Mouse (Mus musculus) ES-Bruce4 (cell line): ENCODE results near the gene Cfap43. TPM values are rescaled to one million over a fixed set of nuclear protein-coding genes. Genes with fewer than 3 reads are reported as not detected.
A peak's percentile ranks its signal among the peaks of the same experiment; 100 is the strongest.

Experiments
- H3K27ac ChIP-seq: 2 replicates; pipeline ENCODE4 v1.5.1; 2012; ENCODE audit warnings: low read length, inconsistent platforms; ENCODE audit not compliant: insufficient read depth
- H3K27me3 ChIP-seq: 2 replicates; pipeline ENCODE4 v1.6.1; 2012; ENCODE audit warnings: mild to moderate bottlenecking, low read length, inconsistent platforms; ENCODE audit not compliant: control insufficient read depth, poor library complexity, insufficient read depth, severe bottlenecking
- H3K36me3 ChIP-seq: 2 replicates; pipeline ENCODE4 v1.6.1; 2012; ENCODE audit warnings: inconsistent platforms, mild to moderate bottlenecking, low read length, moderate library complexity; ENCODE audit not compliant: control insufficient read depth, poor library complexity, insufficient read depth, severe bottlenecking
- H3K4me1 ChIP-seq: one replicate; pipeline ENCODE4 v1.8.1; 2011; ENCODE audit warnings: low read length; ENCODE audit not compliant: control insufficient read depth, insufficient read depth
- H3K4me3 ChIP-seq: 2 replicates; pipeline ENCODE4 v1.5.1; 2011; ENCODE audit warnings: low read depth, mild to moderate bottlenecking, low read length
- H3K9ac ChIP-seq: 2 replicates; pipeline ENCODE4 v1.6.1; 2012; ENCODE audit warnings: low read depth, mild to moderate bottlenecking, inconsistent platforms; ENCODE audit not compliant: poor library complexity, severe bottlenecking
- H3K9me3 ChIP-seq: replicated peaks from 2 replicates; pipeline ENCODE4 v1.6.1; 2012; ENCODE audit warnings: mild to moderate bottlenecking, low read length, inconsistent platforms; ENCODE audit not compliant: control insufficient read depth, poor library complexity, insufficient read depth, severe bottlenecking
- CTCF ChIP-seq: IDR thresholded peaks from one replicate; pipeline ENCODE4 v1.8.1; 2011; ENCODE audit warnings: low read depth, low read length
- EP300 ChIP-seq: IDR thresholded peaks from 2 replicates; pipeline ENCODE4 v1.6.1; 2011; ENCODE audit warnings: low read depth, low read length; ENCODE audit not compliant: insufficient read depth
- POLR2A ChIP-seq: IDR thresholded peaks from one replicate; pipeline ENCODE4 v1.8.1; 2011; ENCODE audit warnings: low read length; ENCODE audit not compliant: insufficient read depth
- polyA plus RNA-seq: library from polyadenylated mRNA; stranded (reverse); fragments of >200 nt; gene quantifications from 2 replicates; pipeline ENCODE4 v1.2.4, GENCODE M21; 2011; ENCODE audit warnings: low read depth; ENCODE audit not compliant: missing spikeins, insufficient read depth, insufficient read length

The Cfap43 gene
- polyA plus RNA-seq, 1 experiment: 10.4 TPM

GRCm38 (mm10) chr19:47837527-47837901, 81.6 kb downstream of the Cfap43 start:
- H3K36me3 ChIP-seq: no peaks in the 10 kb centered on the region
- peak overlapping the region; percentile 75 for H3K4me3 ChIP-seq
- H3K27me3 ChIP-seq: no peaks in the 10 kb centered on the region
- no peaks in the 10 kb centered on the region for H3K9me3 ChIP-seq
- H3K4me1 ChIP-seq: peaks cover 2% of the 10 kb centered on the region
- no peak for TF ChIP-seq EP300
- TF ChIP-seq CTCF: no peak
- TF ChIP-seq POLR2A: no peak
- peak overlapping the region; percentile 81 for H3K9ac ChIP-seq
- H3K27ac ChIP-seq: no peak overlapping the region

DNA sequence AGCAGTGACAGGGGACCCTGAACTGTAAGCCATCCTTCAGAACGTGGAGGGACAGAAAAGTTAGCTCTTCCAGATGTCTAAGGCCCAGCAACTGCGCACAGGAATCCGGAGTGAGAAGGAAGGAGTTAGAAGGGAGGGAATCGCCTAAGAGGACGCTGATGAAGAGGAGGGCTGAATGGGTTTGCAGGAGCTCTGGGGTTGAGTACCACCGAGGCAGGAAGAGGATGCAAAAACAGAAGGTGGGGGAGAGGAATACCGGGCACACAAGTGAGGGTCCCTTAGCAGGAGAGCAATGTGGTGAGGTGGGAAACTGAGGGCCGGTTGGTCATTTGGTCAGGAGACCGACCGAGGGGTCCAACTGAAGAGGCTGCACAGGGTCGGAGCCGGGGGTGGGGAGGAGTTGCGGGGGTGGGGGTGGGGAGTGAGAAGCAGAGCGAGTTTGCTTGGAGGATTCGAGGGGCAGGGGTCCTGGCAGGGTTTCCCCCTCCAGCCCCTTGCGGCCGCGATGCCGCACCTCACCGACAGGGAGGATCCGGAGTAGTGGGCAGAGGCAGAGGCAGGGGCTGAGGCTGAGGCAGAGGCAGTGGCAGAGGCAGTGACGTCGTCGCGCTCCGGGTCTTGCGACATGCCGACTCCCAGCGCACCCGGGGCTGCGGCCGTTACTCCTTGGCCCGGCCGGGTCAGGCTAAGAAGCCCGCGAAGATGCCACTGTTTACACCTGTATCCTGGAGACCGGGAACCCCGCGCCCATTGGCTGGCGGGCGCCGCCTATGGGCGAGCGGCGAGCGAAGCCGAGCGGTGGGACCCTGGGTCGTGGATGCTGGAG, 82.2 kb downstream of the Cfap43 start:
- peak overlapping the region; percentile 81 for H3K9ac ChIP-seq
- H3K9me3 ChIP-seq: no peaks in the 10 kb centered on the region
- peaks cover 2% of the 10 kb centered on the region for H3K4me1 ChIP-seq
- H3K27ac ChIP-seq: no peak overlapping the region
- H3K4me3 ChIP-seq: peak overlapping the region; percentile 88
- no peaks in the 10 kb centered on the region for H3K27me3 ChIP-seq
- TF ChIP-seq EP300: 0 out of 2 replicates have a peak, but pooled peaks have one; percentile 23
- peak; percentile 36 for TF ChIP-seq CTCF
- TF ChIP-seq POLR2A: no peak
- no peaks in the 10 kb centered on the region for H3K36me3 ChIP-seq

DNA sequence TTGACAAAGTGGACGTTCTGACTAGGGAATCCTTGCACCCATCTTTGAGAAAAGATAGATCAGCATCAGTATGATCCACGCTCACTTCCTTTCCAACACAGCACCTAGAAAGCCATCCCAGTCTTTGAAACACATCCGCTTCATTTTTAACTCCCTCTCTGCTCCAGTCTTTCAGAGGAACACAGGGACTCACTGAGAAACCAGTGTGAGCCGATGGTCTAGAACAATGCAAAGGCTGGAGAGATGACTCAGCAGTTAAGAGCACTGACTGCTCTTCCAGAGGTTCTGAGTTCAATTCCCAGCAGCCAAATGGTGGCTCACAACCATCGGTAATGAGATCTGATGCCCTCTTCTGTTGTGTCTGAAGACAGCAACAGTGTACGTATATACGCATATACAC, 83.3 kb downstream of the Cfap43 start:
- TF ChIP-seq CTCF: no peak
- TF ChIP-seq POLR2A: no peak
- no peak for TF ChIP-seq EP300
- Histone ChIP-seq H3K36me3 (no peaks in the 10 kb centered on the region), H3K27me3 (no peaks in the 10 kb centered on the region), H3K27ac (peak overlapping the region; percentile 90), H3K9me3 (no peaks in the 10 kb centered on the region), H3K4me1 (peaks cover 2% of the 10 kb centered on the region), H3K9ac (peak overlapping the region; percentile 83; the same call in 1 of the 2 replicates), H3K4me3 (0 out of 2 replicates have a peak overlapping the region, but pooled peaks have one; percentile 11)

GRCm38 (mm10) chr19:47834614-47835013, 84.5 kb downstream of the Cfap43 start:
- H3K27me3 ChIP-seq: no peaks in the 10 kb centered on the region
- H3K4me1 ChIP-seq: peaks cover 2% of the 10 kb centered on the region
- H3K27ac ChIP-seq: peak overlapping the region; percentile 90
- peak overlapping the region; percentile 83 for H3K9ac ChIP-seq
- no peaks in the 10 kb centered on the region for H3K9me3 ChIP-seq
- no peak overlapping the region for H3K4me3 ChIP-seq
- TF ChIP-seq POLR2A (no peak), EP300 (no peak), CTCF (no peak)
- no peaks in the 10 kb centered on the region for H3K36me3 ChIP-seq

GRCm38 (mm10) chr19:47832316-47832715, 86.8 kb downstream of the Cfap43 start:
- Histone ChIP-seq H3K27me3 (no peaks in the 10 kb centered on the region), H3K9ac (no peak overlapping the region), H3K27ac (no peak overlapping the region), H3K36me3 (no peaks in the 10 kb centered on the region), H3K9me3 (no peaks in the 10 kb centered on the region), H3K4me1 (peaks cover 2% of the 10 kb centered on the region), H3K4me3 (no peak overlapping the region)
- TF ChIP-seq CTCF (no peak), EP300 (no peak), POLR2A (no peak)

- H3K4me3 ChIP-seq: no peak overlapping the region
- TF ChIP-seq CTCF: peak; percentile 19
- no peak for TF ChIP-seq EP300
These were observed 88.0 kb downstream of the Cfap43 start for GRCm38 (mm10) chr19:47831111-47831510.

More at GRCm38 (mm10) chr19:47831111-47831510, 88.0 kb downstream of the Cfap43 start:
- Histone ChIP-seq H3K4me1 (peaks cover 2% of the 10 kb centered on the region), H3K27ac (no peak overlapping the region), H3K27me3 (no peaks in the 10 kb centered on the region), H3K36me3 (no peaks in the 10 kb centered on the region), H3K9ac (no peak overlapping the region), H3K9me3 (no peaks in the 10 kb centered on the region)
